Mouse (Mus musculus): Measurements from ENCODE around the gene Cnot11. TPM values are rescaled to one million over a fixed set of nuclear protein-coding genes. Genes with fewer than 3 reads are reported as not detected.

Gene Cnot11
- 10 to 100 TPM; 12.8 to 14.2 TPM for total RNA-seq (2021)
- long read RNA-seq, experiment 1, transcript Cnot11-201 (7 exons, 3,162 nt), result major isoform, 27 of 29 reads
- long read RNA-seq, experiment 1, partial matches to known transcripts, result 1 of 29 reads
- long read RNA-seq, experiment 1, other reads (novel, unspliced or antisense), result 1 of 29 reads
- long read RNA-seq, experiment 2, transcript Cnot11-201 (7 exons, 3,162 nt), result major isoform, 5 of 5 reads
- long read RNA-seq, experiment 2, partial matches to known transcripts, result 0 of 5 reads
- long read RNA-seq, experiment 2, other reads (novel, unspliced or antisense), result 0 of 5 reads

- no peak for DNase-seq
Measured at GRCm38 (mm10) chr1:39534831-39535230, at the start of gene Cnot11. Gene Cnot11, plus strand, starts transcription at chr1:39534992.

GRCm38 (mm10) chr1:39487370-39487769 is 47.4 kb upstream of the Cnot11 start:
- DNase-seq, result no peak

GRCm38 (mm10) chr1:39493165-39493564 is 41.6 kb upstream of the Cnot11 start:
- peak in 1 of 2 experiments; percentile 15 for DNase-seq

GRCm38 (mm10) chr1:39493664-39494063 is 41.1 kb upstream of the Cnot11 start:
- no peak for DNase-seq

GRCm38 (mm10) chr1:39496995-39497394 is 37.8 kb upstream of the Cnot11 start:
- DNase-seq, result no peak

- DNase-seq, result no peak
Measured at GRCm38 (mm10) chr1:39497748-39498147, 37.0 kb upstream of the Cnot11 start.

GRCm38 (mm10) chr1:39499485-39499941 is 35.3 kb upstream of the Cnot11 start:
- DNase-seq, result no peak

- peak; percentile 20 to 23 for DNase-seq
Measured at GRCm38 (mm10) chr1:39502817-39503633, 31.8 kb upstream of the Cnot11 start.

GRCm38 (mm10) chr1:39504261-39504660 is 30.5 kb upstream of the Cnot11 start:
- DNase-seq, result peak; percentile 38 to 55

GRCm38 (mm10) chr1:39505600-39505999 is 29.2 kb upstream of the Cnot11 start:
- no peak for DNase-seq

GRCm38 (mm10) chr1:39511775-39512174 is 23.0 kb upstream of the Cnot11 start:
- DNase-seq, result no peak

GRCm38 (mm10) chr1:39512183-39512582 is 22.6 kb upstream of the Cnot11 start:
- DNase-seq, result no peak

GRCm38 (mm10) chr1:39515303-39515991 is 19.3 kb upstream of the Cnot11 start:
- DNase-seq, result peak in 1 of 2 experiments; percentile 9

- no peak for DNase-seq
Measured at GRCm38 (mm10) chr1:39521326-39521725, 13.5 kb upstream of the Cnot11 start.

- peak; percentile 37 to 73 for DNase-seq
Measured at GRCm38 (mm10) chr1:39522519-39522918, 12.3 kb upstream of the Cnot11 start.

- peak in 1 of 2 experiments; percentile 55 for DNase-seq
Measured at GRCm38 (mm10) chr1:39525763-39526162, 9.0 kb upstream of the Cnot11 start.

GRCm38 (mm10) chr1:39526371-39527167 is 8.2 kb upstream of the Cnot11 start:
- DNase-seq, result peak; percentile 40 to 42

- peak; percentile 50 to 76 for DNase-seq
Measured at GRCm38 (mm10) chr1:39527432-39527831, 7.4 kb upstream of the Cnot11 start.

GRCm38 (mm10) chr1:39528319-39528718 is 6.5 kb upstream of the Cnot11 start:
- no peak for DNase-seq

- peak; percentile 75 to 93 for DNase-seq
Measured at GRCm38 (mm10) chr1:39530258-39530943, 4.4 kb upstream of the Cnot11 start.

- DNase-seq, result no peak
Measured at GRCm38 (mm10) chr1:39531036-39531435, 3.8 kb upstream of the Cnot11 start.
